Mouse (Mus musculus): ENCODE results near the gene Ipo11. TPM values are rescaled to one million over a fixed set of nuclear protein-coding genes. Genes with fewer than 3 reads are reported as not detected.

Ipo11 gene
- polyA plus RNA-seq, 1 experiment from 2014 or later: 102 TPM

DNA sequence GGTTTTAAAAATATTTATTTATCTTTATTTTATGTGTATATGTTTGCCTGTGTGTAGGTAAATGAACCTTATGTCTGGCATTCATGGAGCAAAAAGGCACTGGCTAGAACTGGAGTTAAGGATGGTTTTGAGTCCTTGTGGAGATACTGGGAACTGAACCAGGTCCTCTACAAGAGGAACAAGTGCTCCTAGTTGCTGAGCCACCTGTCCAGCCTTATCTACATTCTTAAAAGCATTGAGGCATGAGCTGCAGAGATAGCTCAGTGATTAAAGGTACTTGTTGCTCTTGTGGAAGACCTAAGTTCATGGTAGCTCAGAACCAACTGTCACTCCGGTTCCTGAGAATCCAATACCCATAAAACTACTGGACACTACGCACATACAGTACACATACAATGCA lies 49.4 kb downstream of the Ipo11 start:
- Histone ChIP-seq H3K4me1 (no peaks in the 10 kb centered on the region), H3K27ac (replicated peaks) (no peak overlapping the region), H3K4me3 (no peak overlapping the region), H3K9me3 (replicated peaks) (no peaks in the 10 kb centered on the region), H3K27me3 (ENCODE audit: low read depth, poor library complexity, severe bottlenecking) (no peaks in the 10 kb centered on the region), H3K36me3 (peaks cover 60% of the 10 kb centered on the region)
- WGBS: 96% methylated on average over 2 of the region's 2 CpGs
- DNase-seq (ENCODE audit: low spot score): no peak

DNA sequence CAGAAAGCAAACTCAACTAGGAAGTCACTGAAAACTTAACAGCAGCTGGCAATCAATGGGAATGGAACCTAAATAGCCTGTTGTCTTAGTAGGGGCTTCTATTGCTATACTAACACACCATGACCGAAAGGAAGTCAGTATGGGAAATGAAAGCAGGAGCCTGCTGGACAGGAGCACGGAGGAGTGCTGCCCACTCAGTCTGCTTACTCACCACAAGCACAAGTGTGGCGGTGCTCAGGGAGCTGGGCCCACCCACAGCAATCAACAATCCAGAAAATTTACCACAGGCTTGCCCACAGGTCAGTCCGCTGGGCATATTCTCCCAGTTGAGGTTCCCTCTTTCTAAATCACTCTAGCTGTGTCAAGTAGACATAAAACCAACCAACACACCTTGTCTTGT lies 52.5 kb downstream of the Ipo11 start:
- Histone ChIP-seq H3K27me3 (ENCODE audit: low read depth, poor library complexity, severe bottlenecking) (no peaks in the 10 kb centered on the region), H3K4me3 (no peak overlapping the region), H3K27ac (replicated peaks) (no peak overlapping the region), H3K9me3 (replicated peaks) (no peaks in the 10 kb centered on the region), H3K4me1 (no peaks in the 10 kb centered on the region), H3K36me3 (peaks cover 58% of the 10 kb centered on the region)
- no peak for DNase-seq (ENCODE audit: low spot score)
- 94% methylated on average over 4 of the region's 4 CpGs for WGBS

GRCm38 (mm10) chr13:106876278-106876677 lies 60.5 kb downstream of the Ipo11 start:
- DNase-seq (ENCODE audit: low spot score): no peak
- peaks cover 77% of the 10 kb centered on the region for H3K36me3 ChIP-seq
- no peaks in the 10 kb centered on the region for H3K9me3 ChIP-seq (replicated peaks)
- H3K27me3 ChIP-seq (ENCODE audit: low read depth, poor library complexity, severe bottlenecking): no peaks in the 10 kb centered on the region
- 95% methylated on average over 1 of the region's 1 CpGs for WGBS
- H3K4me3 ChIP-seq: no peak overlapping the region
- H3K4me1 ChIP-seq: no peaks in the 10 kb centered on the region
- no peak overlapping the region for H3K27ac ChIP-seq (replicated peaks)

DNA sequence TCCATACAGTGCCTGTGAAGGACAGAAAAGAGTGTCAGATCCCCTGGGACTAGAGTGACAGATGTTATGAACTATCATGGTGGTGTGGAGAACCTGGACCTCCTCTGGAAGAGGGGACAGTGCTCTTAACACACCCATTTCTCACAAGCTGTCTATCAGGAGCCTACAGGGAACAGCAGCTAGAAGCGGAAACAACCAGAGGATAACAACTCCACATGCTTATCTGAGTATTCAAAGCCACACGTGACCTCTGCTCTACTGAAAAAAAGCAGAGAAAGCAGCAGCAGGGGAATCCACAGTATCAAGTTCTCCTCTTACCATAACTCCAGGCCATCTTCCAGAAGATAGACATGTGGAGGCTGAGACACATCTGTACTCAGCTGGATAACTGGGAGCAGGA lies 71.2 kb downstream of the Ipo11 start:
- Histone ChIP-seq H3K27ac (replicated peaks) (no peak overlapping the region), H3K27me3 (ENCODE audit: low read depth, poor library complexity, severe bottlenecking) (no peaks in the 10 kb centered on the region), H3K4me1 (no peaks in the 10 kb centered on the region), H3K9me3 (replicated peaks) (no peaks in the 10 kb centered on the region), H3K36me3 (peaks cover 60% of the 10 kb centered on the region), H3K4me3 (no peak overlapping the region)
- 93% methylated on average over 2 of the region's 2 CpGs for WGBS
- DNase-seq (ENCODE audit: low spot score): no peak

DNA sequence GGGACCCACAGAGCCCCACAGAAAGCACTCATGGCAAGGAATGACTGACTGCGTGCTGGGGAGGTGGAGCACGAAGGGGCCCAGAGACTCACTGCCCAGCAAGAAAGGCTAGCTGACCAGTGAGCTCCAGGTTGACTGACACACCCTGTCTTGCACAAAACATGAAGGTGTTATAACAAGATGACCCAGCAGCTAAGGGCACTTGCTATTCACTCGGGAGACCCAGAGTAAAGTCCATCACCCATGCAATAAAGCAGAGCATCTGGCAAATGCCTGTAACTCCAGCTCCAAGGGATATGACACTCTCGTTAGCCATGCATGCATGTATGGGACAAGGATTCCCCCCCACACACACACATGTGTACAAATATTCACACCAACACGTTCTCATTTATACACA lies 78.0 kb downstream of the Ipo11 start:
- WGBS: 92% methylated on average over 5 of the region's 5 CpGs
- Histone ChIP-seq H3K4me3 (no peak overlapping the region), H3K27ac (replicated peaks) (no peak overlapping the region), H3K36me3 (peaks cover 62% of the 10 kb centered on the region), H3K27me3 (ENCODE audit: low read depth, poor library complexity, severe bottlenecking) (no peaks in the 10 kb centered on the region), H3K9me3 (replicated peaks) (no peaks in the 10 kb centered on the region), H3K4me1 (no peaks in the 10 kb centered on the region)
- no peak for DNase-seq (ENCODE audit: low spot score)

- H3K9me3 ChIP-seq (replicated peaks): no peaks in the 10 kb centered on the region
- H3K36me3 ChIP-seq: peaks cover 58% of the 10 kb centered on the region
- H3K4me1 ChIP-seq: no peaks in the 10 kb centered on the region
- H3K27me3 ChIP-seq (ENCODE audit: low read depth, poor library complexity, severe bottlenecking): no peaks in the 10 kb centered on the region
- no peak overlapping the region for H3K4me3 ChIP-seq
- no peak for DNase-seq (ENCODE audit: low spot score)
- 90% methylated on average over 3 of the region's 3 CpGs for WGBS
- H3K27ac ChIP-seq (replicated peaks): no peak overlapping the region
Measured at GRCm38 (mm10) chr13:106856556-106856955, 80.2 kb downstream of the Ipo11 start.

- no peaks in the 10 kb centered on the region for H3K4me1 ChIP-seq
- no peaks in the 10 kb centered on the region for H3K27me3 ChIP-seq (ENCODE audit: low read depth, poor library complexity, severe bottlenecking)
- peaks cover 34% of the 10 kb centered on the region for H3K36me3 ChIP-seq
- DNase-seq (ENCODE audit: low spot score): no peak
- no peak overlapping the region for H3K27ac ChIP-seq (replicated peaks)
- no peaks in the 10 kb centered on the region for H3K9me3 ChIP-seq (replicated peaks)
- no peak overlapping the region for H3K4me3 ChIP-seq
Measured at GRCm38 (mm10) chr13:106847534-106847933, 89.2 kb downstream of the Ipo11 start.

- Histone ChIP-seq H3K9me3 (replicated peaks) (no peaks in the 10 kb centered on the region), H3K27ac (replicated peaks) (no peak overlapping the region), H3K36me3 (peaks cover 44% of the 10 kb centered on the region), H3K4me3 (no peak overlapping the region), H3K27me3 (ENCODE audit: low read depth, poor library complexity, severe bottlenecking) (no peaks in the 10 kb centered on the region), H3K4me1 (no peaks in the 10 kb centered on the region)
- 88% methylated on average over 3 of the region's 3 CpGs for WGBS
- DNase-seq (ENCODE audit: low spot score): no peak
Measured at GRCm38 (mm10) chr13:106844928-106845327, 91.8 kb downstream of the Ipo11 start.

GRCm38 (mm10) chr13:106842542-106842941 lies 94.2 kb downstream of the Ipo11 start:
- H3K27me3 ChIP-seq (ENCODE audit: low read depth, poor library complexity, severe bottlenecking): no peaks in the 10 kb centered on the region
- H3K4me3 ChIP-seq: no peak overlapping the region
- no peak overlapping the region for H3K27ac ChIP-seq (replicated peaks)
- no peaks in the 10 kb centered on the region for H3K4me1 ChIP-seq
- H3K9me3 ChIP-seq (replicated peaks): no peaks in the 10 kb centered on the region
- WGBS: 92% methylated on average over 4 of the region's 4 CpGs
- no peak for DNase-seq (ENCODE audit: low spot score)
- peaks cover 49% of the 10 kb centered on the region for H3K36me3 ChIP-seq

DNA sequence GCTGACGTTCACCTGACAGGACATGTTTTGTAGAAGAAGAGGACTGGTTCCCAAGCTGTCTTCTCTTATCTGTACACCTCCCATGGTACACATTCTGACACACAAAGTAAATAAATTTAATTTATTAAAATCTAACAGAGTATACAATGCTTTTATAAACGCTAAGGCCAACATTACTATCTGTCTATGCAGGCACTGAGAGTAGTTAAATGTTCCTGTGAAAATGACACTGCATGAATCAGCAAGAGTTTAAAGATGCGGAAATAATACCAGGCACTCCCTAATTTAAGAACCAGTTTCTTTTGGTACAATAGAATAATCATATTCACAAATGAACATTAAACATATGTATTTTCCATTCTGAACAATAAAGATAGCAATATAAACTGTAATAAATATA lies 98.0 kb downstream of the Ipo11 start:
- Histone ChIP-seq H3K27ac (replicated peaks) (no peak overlapping the region), H3K4me3 (no peak overlapping the region), H3K36me3 (peaks cover 41% of the 10 kb centered on the region), H3K27me3 (ENCODE audit: low read depth, poor library complexity, severe bottlenecking) (no peaks in the 10 kb centered on the region), H3K9me3 (replicated peaks) (no peaks in the 10 kb centered on the region), H3K4me1 (no peaks in the 10 kb centered on the region)
- 97% methylated on average over 3 of the region's 3 CpGs for WGBS
- no peak for DNase-seq (ENCODE audit: low spot score)

DNA sequence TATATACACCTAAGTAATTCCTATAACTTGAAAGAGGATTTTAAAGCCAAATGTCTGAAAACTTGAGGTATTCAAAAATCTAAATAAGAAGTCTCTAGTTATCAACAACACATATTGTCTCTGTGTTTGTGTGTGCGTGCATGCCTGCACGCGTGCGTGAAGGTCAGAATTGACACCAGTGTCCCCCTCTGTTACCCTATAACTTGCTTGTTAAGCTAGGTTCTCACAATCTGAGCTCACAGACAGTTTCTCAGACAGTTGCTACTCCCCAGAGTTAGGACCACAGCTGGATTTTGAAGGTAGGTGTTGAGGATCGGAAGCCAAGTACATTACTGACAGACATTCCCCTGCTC lies 100.3 kb downstream of the Ipo11 start:
- Histone ChIP-seq H3K27me3 (ENCODE audit: low read depth, poor library complexity, severe bottlenecking) (no peaks in the 10 kb centered on the region), H3K4me3 (no peak overlapping the region), H3K9me3 (replicated peaks) (no peaks in the 10 kb centered on the region), H3K27ac (replicated peaks) (no peak overlapping the region), H3K4me1 (no peaks in the 10 kb centered on the region), H3K36me3 (peaks cover 35% of the 10 kb centered on the region)
- WGBS: 88% methylated on average over 5 of the region's 5 CpGs
- no peak for DNase-seq (ENCODE audit: low spot score)

DNA sequence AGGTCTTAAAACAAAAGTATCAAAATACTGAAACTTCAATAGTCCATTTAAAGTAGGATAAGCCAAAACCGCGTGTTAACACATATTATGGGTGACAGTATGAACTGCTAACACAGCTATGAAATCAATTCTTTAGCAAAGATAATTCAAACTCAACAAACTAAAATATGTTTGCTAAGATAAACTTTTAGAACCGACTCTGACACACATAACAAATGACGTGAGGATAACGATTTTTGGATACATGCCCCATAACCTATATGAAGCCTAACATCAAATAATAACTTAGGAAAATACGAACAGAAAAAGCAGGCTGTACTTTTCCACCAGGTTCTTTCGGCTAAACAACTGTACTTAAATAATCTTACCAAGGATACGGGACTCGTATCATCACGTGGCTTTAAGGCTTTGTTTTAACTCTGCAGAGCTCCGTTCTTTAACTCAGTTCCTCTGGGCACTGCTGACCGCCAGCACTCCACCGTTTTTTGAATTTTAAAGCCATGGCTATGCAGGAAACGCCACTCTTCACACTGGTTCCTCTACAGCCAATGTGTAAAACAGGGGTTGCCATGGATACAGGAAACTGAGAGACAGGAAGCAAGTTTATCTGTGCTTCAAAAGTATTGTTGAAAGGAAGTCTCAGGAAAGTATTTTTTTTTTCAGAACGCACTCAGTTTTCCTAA lies 100.8 kb downstream of the Ipo11 start:
- no peaks in the 10 kb centered on the region for H3K27me3 ChIP-seq (ENCODE audit: low read depth, poor library complexity, severe bottlenecking)
- no peak for DNase-seq (ENCODE audit: low spot score)
- 80% methylated on average over 15 of the region's 15 CpGs for WGBS
- peaks cover 36% of the 10 kb centered on the region for H3K36me3 ChIP-seq
- H3K9me3 ChIP-seq (replicated peaks): no peaks in the 10 kb centered on the region
- H3K27ac ChIP-seq (replicated peaks): no peak overlapping the region
- H3K4me3 ChIP-seq: no peak overlapping the region
- no peaks in the 10 kb centered on the region for H3K4me1 ChIP-seq

DNA sequence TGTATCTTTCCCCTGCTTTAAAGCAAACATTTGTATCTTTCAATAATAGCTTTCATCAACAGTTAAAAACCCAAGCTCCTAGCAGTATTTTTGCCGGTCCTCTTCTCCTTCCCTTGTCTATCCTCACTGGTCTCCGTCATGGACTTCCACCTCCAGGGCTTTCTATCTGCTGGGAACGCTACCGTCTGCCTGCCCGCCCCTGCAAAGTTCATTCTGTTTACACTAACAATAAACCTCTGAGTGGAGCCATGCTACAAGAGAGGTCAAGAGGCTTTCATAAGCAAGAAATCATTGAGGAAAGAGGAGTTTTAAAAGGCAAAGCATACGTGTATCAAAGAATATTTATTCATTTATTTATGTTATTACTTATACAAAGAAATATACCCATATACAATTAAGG lies 106.7 kb downstream of the Ipo11 start:
- no peak overlapping the region for H3K4me3 ChIP-seq
- WGBS: 79% methylated on average over 6 of the region's 6 CpGs
- DNase-seq (ENCODE audit: low spot score): no peak
- H3K27ac ChIP-seq (replicated peaks): no peak overlapping the region
- H3K27me3 ChIP-seq (ENCODE audit: low read depth, poor library complexity, severe bottlenecking): no peaks in the 10 kb centered on the region
- no peaks in the 10 kb centered on the region for H3K9me3 ChIP-seq (replicated peaks)
- 0 out of 2 replicates have a peak, but pooled peaks cover 5% of the 10 kb centered on the region for H3K4me1 ChIP-seq
- H3K36me3 ChIP-seq: peaks cover 29% of the 10 kb centered on the region

All from midbrain, embryonic 10.5 days (tissue).